In genomic region chr16:20316770-20317169, GRCm38 (mm10) we compare ENCODE assay signal across 21 mouse cellular contexts. TPM values are rescaled to one million over a fixed set of nuclear protein-coding genes. Genes with fewer than 3 reads are reported as not detected.
DNase-seq lines count a peak whose midpoint lies in the region; ATAC-seq lines count a peak whose summit lies in the region.
"Had no signal": no experiment of that assay in that cellular context is flagged by ENCODE, and none has a peak within 500 bp of the region (broad histone marks: within the 10 kb centered on the region; RNA-seq: fewer than 3 reads in every experiment).

No protein-coding gene starts in this region.

- DNase-seq in frontal cortex, postnatal 10 days (ENCODE audit: low spot score in 2 of 2) = no peak
- peak; percentile 44 for DNase-seq in lung, postnatal 36 days
- no peak for DNase-seq in lung, postnatal 4 days
- DNase-seq in skeletal muscle tissue, adult 2 months (ENCODE audit: low read depth, low spot score) = peak; percentile 13
- no peak for DNase-seq in left cerebral cortex, postnatal 4 days
- DNase-seq in gastrocnemius, adult 8-10 months (ENCODE audit: low spot score in 2 of 2) = no peak
- DNase-seq: adrenal gland, adult 2 months; cerebellum, adult 11 months; cerebellum, postnatal 14 days; gastrocnemius, adult 2 months; kidney, adult 18-20 months; retina, postnatal 1 day; right cerebral cortex, postnatal 25 days; thymus, postnatal 14 days had no signal

- intact Hi-C loops in left cerebral cortex, postnatal 4 days (cut with DNase I) = no loop called here

- peak; percentile 31; the same call in 1 of the 2 replicates for ATAC-seq in frontal cortex, adult (ENCODE audit: low TSS enrichment)
- ATAC-seq in megakaryocyte, adult 5-6 weeks (ENCODE audit: poor library complexity, severe bottlenecking) = peak; percentile 99
- ATAC-seq: CD4-positive, CD25-positive, alpha-beta regulatory T cell, adult 4 months; Patski had no signal

RNA-seq across cellular contexts. Expression of gene Cyp2ab1, which starts 8.4 kb away (rescaled TPM):
- 9.3 and 9.5 TPM in 2 replicates for total RNA-seq in megakaryocyte, adult 5-6 weeks (2015)
- total RNA-seq in megakaryocyte, adult 5-6 weeks (2017) = 11.3 and 12.0 TPM in 2 replicates
- total RNA-seq in left cerebral cortex, postnatal 4 days (2021) = not detected
- total RNA-seq in gastrocnemius, adult 8-10 months (2022) = under 1 TPM in 1 of 4 experiments, not detected in 3; 0.48 TPM
- total RNA-seq: G1E; layer of hippocampus, postnatal 10 days; left cerebral cortex, adult 2 months had no signal

RNA-seq across cellular contexts. Expression of gene Parl, which starts 14.6 kb away (rescaled TPM):
- total RNA-seq in megakaryocyte, adult 5-6 weeks (2015) = 95.2 and 99.9 TPM in 2 replicates
- total RNA-seq in megakaryocyte, adult 5-6 weeks (2017) = 181 and 196 TPM in 2 replicates
- 10 to 100 TPM; 68.6 to 69.6 TPM for total RNA-seq in left cerebral cortex, postnatal 4 days (2021)
- total RNA-seq in gastrocnemius, adult 8-10 months (2022) = 10 to 100 TPM; 57.2 to 67.8 (median 60.5) TPM

Comparison
In these comparisons a context has a peak if more than half of its experiments do, and no peak if none do; other contexts are left out.
1. DNase-seq: peak in lung, postnatal 36 days (single experiment) and skeletal muscle tissue, adult 2 months (single experiment); none in frontal cortex, postnatal 10 days (0 of 2), lung, postnatal 4 days (0 of 2), left cerebral cortex, postnatal 4 days (single experiment) and gastrocnemius, adult 8-10 months (0 of 2).
2. RNA of gene Cyp2ab1, which starts 8.4 kb away (total RNA-seq): 9.3 to 12.0 TPM in megakaryocyte, adult 5-6 weeks; 0.48 TPM in gastrocnemius, adult 8-10 months and not detected in left cerebral cortex, postnatal 4 days; every median in the first group is over 4 times any median in the second.